Mouse (Mus musculus): ENCODE data around the gene H2al1e.
"Not testable (repeated sequence)": the region's sequence is repeated elsewhere in the genome, so short reads cannot be mapped to it uniquely, and the experiment has no call there.

- TF ChIP-seq EP300, CTCF (IDR thresholded peaks at IDR 0.05; ENCODE audit: low read depth): not testable (repeated sequence)
These were observed 3.2 kb upstream of the H2al1e start, which contains the start of gene H2al1d for GRCm38 (mm10) chrX:11308524-11308923.
